Mouse (Mus musculus) hindbrain, embryonic 15.5 days (tissue): ENCODE measurements at regions not wholly inside any gene's neighbourhood (a gene's known extent, or its start where the extent isn't known, plus 50 kb on each side); places are given as distances from the start of the nearest gene placed in this dataset.
"Not testable (repeated sequence)": the region's sequence is repeated elsewhere in the genome, so short reads cannot be mapped to it uniquely, and the experiment has no call there.

Experiments
- ATAC-seq: fragments of 200-750 bp; cut with Nextera tagmentation; 2 replicates; pipeline ENCODE4 v1.8.0; 2017; ENCODE audit warnings: low read depth, moderate number of reproducible peaks, moderate TSS enrichment; ENCODE audit not compliant: low FRiP score
- H3K27ac ChIP-seq: fragments of 300-500 bp; sonication (generic); replicated peaks from 2 replicates; pipeline ENCODE4 v1.5.1; 2015; ENCODE audit warnings: mild to moderate bottlenecking, inconsistent platforms
- H3K27me3 ChIP-seq: fragments of 300-500 bp; sonication (generic); 2 replicates; pipeline ENCODE4 v1.6.1; 2015; ENCODE audit warnings: control low read depth, inconsistent platforms
- H3K36me3 ChIP-seq: fragments of 300-500 bp; sonication (generic); 2 replicates; pipeline ENCODE4 v1.6.1; 2015; ENCODE audit warnings: control low read depth, inconsistent platforms
- H3K4me1 ChIP-seq: fragments of 300-500 bp; sonication (generic); replicated peaks from 2 replicates; pipeline ENCODE4 v1.6.1; 2015; ENCODE audit warnings: control low read depth, inconsistent platforms
- H3K4me2 ChIP-seq: fragments of 300-500 bp; sonication (generic); 2 replicates; pipeline ENCODE4 v1.6.1; 2015; ENCODE audit warnings: moderate library complexity, mild to moderate bottlenecking, inconsistent platforms
- H3K4me3 ChIP-seq: fragments of 300-500 bp; sonication (generic); 2 replicates; pipeline ENCODE4 v1.5.1; 2015; ENCODE audit warnings: mild to moderate bottlenecking, inconsistent platforms
- H3K9ac ChIP-seq: fragments of 300-500 bp; sonication (generic); 2 replicates; pipeline ENCODE4 v1.6.1; 2015; ENCODE audit warnings: inconsistent platforms
- H3K9me3 ChIP-seq: fragments of 300-500 bp; sonication (generic); 2 replicates; pipeline ENCODE4 v1.6.1; 2016; ENCODE audit warnings: control low read depth, inconsistent platforms
- WGBS: fragments of 180-500 bp; shearing (Covaris S2); methylation state at CpG from one replicate; pipeline ENCODE4 v1.1.7; 2015; 5-methylcytosine and 5-hydroxymethylcytosine counted together

DNA sequence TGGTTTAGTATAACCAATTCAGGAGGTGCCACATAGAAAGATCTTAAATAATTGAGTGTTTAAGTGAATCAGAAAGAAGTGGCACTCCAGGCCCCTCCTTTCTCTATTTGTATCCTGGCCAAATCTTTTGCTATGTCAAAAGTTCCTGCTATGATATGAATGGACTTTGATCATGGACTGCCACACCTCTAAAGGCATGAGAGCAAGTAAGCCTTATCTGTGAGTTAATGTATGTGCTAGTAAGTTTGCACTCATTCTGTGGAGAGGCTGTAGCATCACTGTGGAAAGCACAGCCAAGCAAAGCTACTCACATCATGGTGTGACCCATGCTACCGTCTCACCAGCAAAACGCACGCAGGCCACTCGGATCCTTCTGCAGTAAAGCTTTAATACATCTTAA lies 140.2 kb downstream of the Jrkl start:
- H3K4me1 ChIP-seq = no peaks in the 10 kb centered on the region
- no peaks in the 10 kb centered on the region for H3K27me3 ChIP-seq
- H3K9me3 ChIP-seq = no peaks in the 10 kb centered on the region
- no peak overlapping the region for H3K4me2 ChIP-seq
- ATAC-seq = no peak
- no peak overlapping the region for H3K9ac ChIP-seq
- no peak overlapping the region for H3K27ac ChIP-seq
- WGBS = 97% methylated on average over 4 of the region's 4 CpGs
- no peaks in the 10 kb centered on the region for H3K36me3 ChIP-seq
- no peak overlapping the region for H3K4me3 ChIP-seq

DNA sequence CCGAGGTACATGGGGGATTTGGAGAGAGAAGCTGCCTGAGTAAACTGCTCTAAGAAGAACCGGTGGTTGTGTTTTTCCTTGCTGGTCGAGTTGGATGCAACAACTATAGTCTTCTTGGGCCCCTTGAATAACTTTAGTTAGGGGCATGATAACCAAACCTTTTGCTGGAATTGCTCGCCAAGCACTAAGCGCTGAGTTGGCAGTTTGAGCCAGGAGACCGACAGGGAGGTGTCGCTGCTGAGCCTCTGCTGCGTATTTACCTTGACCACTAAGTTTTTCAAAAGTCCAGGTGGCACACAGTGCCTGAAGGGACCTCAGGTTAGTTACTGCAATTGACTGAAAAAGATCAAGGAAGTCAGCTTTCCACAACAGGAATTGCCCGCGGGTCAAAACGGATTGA lies 162.0 kb downstream of the Jrkl start:
- Histone ChIP-seq H3K27me3 (no peaks in the 10 kb centered on the region), H3K9me3 (no peaks in the 10 kb centered on the region), H3K4me3 (no peak overlapping the region), H3K4me2 (no peak overlapping the region), H3K4me1 (no peaks in the 10 kb centered on the region), H3K36me3 (no peaks in the 10 kb centered on the region), H3K9ac (no peak overlapping the region), H3K27ac (no peak overlapping the region)
- ATAC-seq = no peak
- WGBS = 88% methylated on average over 11 of the region's 11 CpGs

DNA sequence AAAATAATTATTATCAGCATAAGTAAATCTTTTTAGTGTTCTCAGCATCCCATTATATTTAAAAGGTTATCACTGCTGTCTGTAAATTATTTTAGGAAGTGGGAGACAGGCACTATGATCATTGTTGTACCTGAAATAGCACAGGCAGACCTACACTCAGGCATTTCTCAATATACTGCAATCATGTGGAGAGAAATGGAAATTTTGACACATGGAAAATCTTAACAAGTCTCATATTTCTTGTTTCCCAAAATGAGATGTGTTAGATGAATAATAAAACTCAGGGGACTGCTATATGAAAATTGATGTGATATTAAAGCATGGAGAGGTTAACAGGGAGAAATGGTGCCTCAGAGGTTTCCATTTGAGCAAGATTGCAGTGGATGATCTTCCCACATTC lies 196.6 kb downstream of the Jrkl start:
- no peak for ATAC-seq
- no peaks in the 10 kb centered on the region for H3K36me3 ChIP-seq
- H3K27me3 ChIP-seq = no peaks in the 10 kb centered on the region
- no peaks in the 10 kb centered on the region for H3K9me3 ChIP-seq
- no peaks in the 10 kb centered on the region for H3K4me1 ChIP-seq
- H3K4me3 ChIP-seq = no peak overlapping the region
- no peak overlapping the region for H3K27ac ChIP-seq
- no peak overlapping the region for H3K4me2 ChIP-seq
- no peak overlapping the region for H3K9ac ChIP-seq

DNA sequence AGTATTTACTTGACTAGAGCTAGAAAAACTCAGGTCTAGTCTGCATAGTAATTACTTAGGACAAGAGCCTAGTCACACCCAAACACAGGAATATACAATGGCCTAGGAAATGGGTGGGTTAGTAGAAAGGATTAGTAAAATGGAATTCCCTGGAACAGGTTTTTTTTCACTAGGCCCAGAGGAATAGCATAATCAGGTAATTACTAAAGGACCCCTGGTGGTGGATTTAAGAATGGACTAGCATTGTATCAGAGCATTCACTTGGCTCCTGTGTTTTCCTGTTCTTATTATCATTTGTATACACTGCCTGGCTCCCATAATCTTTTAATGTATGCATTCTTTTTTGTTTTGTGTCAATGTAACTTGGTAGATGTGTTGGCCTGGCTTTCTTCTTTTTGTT lies 226.6 kb downstream of the Jrkl start:
- Histone ChIP-seq H3K27me3 (no peaks in the 10 kb centered on the region), H3K27ac (no peak overlapping the region), H3K4me3 (no peak overlapping the region), H3K36me3 (no peaks in the 10 kb centered on the region), H3K9me3 (no peaks in the 10 kb centered on the region), H3K4me2 (no peak overlapping the region), H3K4me1 (no peaks in the 10 kb centered on the region), H3K9ac (no peak overlapping the region)
- no peak for ATAC-seq

DNA sequence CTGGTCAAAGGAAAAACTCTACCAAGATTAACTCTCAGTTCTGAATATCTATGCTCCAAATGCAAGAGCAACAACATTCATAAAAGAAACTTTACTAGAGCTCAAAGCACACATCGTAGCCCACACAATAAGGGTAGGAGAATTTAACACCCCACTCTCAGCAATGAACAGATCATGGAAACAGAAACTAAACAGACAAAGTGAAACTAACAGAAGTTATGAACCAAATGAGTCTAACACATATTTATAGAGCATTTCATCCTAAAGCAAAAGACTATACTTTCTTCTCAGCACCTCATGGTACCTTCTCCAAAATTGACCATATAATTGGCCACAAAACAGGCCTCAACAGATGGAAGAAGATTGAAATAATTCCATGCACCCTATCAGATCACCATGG lies 262.4 kb downstream of the Jrkl start:
- H3K4me1 ChIP-seq, H3K9ac ChIP-seq, H3K27ac ChIP-seq, H3K4me3 ChIP-seq, H3K27me3 ChIP-seq, H3K4me2 ChIP-seq, ATAC-seq, H3K36me3 ChIP-seq, H3K9me3 ChIP-seq: not testable (repeated sequence)
- WGBS = 100% methylated on average over 1 of the region's 1 CpGs

DNA sequence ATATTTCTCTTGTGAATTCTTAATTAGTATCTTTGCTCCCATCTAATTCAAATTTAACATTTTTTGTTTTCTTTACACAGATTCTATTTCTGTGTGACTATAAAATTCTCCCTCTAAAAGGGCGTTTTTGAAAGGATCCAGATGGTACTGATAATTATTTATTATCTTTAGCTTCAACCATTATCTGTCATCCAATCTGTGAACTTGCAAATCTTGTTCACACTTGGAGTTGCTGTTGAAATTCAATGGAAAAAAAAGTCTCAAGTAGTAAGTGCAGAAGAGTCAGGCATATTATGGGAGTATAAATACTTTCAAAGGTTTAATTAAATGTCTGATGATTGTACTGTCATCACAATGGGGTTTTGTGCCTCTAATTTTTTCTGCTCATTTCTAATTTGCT lies 272.6 kb downstream of the Jrkl start:
- Histone ChIP-seq H3K27ac (no peak overlapping the region), H3K9me3 (no peaks in the 10 kb centered on the region), H3K4me3 (no peak overlapping the region), H3K4me1 (no peaks in the 10 kb centered on the region), H3K9ac (no peak overlapping the region), H3K36me3 (no peaks in the 10 kb centered on the region), H3K4me2 (no peak overlapping the region), H3K27me3 (no peaks in the 10 kb centered on the region)
- 55% methylated on average over 1 of the region's 1 CpGs for WGBS
- ATAC-seq = no peak

DNA sequence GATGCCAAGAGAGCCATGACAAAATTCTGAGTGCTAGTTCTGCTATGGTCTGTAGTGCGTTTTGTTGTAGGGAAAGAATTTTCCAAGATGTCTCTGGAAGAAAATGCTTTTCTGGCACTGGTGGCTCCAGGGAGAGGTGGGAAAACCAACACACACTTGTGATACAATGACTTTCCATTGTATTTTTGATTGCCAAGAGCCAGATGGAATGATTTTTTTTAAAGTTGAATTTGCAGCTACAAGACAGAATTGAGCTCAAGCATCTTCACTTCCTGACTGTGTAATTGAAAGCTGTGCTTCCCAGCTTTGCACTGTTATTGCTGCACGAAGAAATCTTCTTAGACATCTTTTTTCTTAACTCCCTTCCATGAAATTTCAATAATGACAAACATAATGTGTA lies 285.3 kb downstream of the Jrkl start:
- ATAC-seq = no peak
- no peaks in the 10 kb centered on the region for H3K9me3 ChIP-seq
- H3K4me2 ChIP-seq = no peak overlapping the region
- no peaks in the 10 kb centered on the region for H3K4me1 ChIP-seq
- H3K27ac ChIP-seq = no peak overlapping the region
- no peak overlapping the region for H3K9ac ChIP-seq
- 73% methylated on average over 2 of the region's 2 CpGs for WGBS
- no peaks in the 10 kb centered on the region for H3K27me3 ChIP-seq
- no peaks in the 10 kb centered on the region for H3K36me3 ChIP-seq
- no peak overlapping the region for H3K4me3 ChIP-seq

DNA sequence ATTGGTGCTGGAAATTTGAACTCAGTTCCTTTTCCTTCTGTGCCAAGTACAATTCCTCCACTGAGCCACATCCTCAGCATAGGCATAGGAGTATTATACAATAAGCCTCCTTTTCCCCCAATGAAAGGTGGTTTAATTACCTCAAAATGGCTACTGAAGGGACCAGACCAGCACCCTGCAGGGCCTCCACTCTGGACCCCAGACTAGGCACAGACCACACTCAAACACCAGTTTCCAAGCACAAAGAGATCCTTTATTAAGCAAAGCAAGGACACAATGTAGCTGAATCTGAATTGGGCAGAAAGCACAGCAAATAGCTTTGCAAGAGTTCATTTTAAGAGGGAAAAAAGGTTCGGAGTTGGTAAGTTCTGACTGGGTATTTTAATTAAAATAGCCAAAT lies 299.5 kb downstream of the Jrkl start:
- no peaks in the 10 kb centered on the region for H3K27me3 ChIP-seq
- no peak overlapping the region for H3K9ac ChIP-seq
- H3K4me2 ChIP-seq = no peak overlapping the region
- WGBS = 30% methylated on average over 1 of the region's 1 CpGs
- no peaks in the 10 kb centered on the region for H3K9me3 ChIP-seq
- H3K27ac ChIP-seq = no peak overlapping the region
- H3K36me3 ChIP-seq = no peaks in the 10 kb centered on the region
- no peaks in the 10 kb centered on the region for H3K4me1 ChIP-seq
- no peak for ATAC-seq
- no peak overlapping the region for H3K4me3 ChIP-seq

DNA sequence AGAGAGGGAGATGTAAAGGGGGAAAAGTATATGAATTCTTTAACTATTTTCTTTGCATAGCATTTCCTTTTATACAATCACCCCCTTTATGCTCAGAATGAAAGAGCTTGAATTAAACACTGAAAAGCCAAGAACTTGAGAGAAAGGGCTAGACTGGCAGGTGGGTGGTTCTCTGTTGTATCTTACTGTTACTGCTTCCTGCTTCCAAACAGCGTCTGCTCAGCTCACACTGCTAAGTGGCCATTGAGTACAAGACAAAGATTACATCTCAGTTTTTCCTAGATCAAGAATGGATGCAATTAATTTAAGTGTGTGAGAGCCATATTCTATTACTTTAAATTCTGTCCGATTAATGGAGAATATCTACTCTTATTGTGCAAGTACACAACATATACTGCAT lies 300.2 kb downstream of the Jrkl start:
- Histone ChIP-seq H3K4me2 (no peak overlapping the region), H3K9ac (no peak overlapping the region), H3K27me3 (no peaks in the 10 kb centered on the region), H3K36me3 (no peaks in the 10 kb centered on the region), H3K27ac (no peak overlapping the region), H3K9me3 (no peaks in the 10 kb centered on the region), H3K4me1 (no peaks in the 10 kb centered on the region), H3K4me3 (no peak overlapping the region)
- 71% methylated on average over 2 of the region's 2 CpGs for WGBS
- no peak for ATAC-seq

DNA sequence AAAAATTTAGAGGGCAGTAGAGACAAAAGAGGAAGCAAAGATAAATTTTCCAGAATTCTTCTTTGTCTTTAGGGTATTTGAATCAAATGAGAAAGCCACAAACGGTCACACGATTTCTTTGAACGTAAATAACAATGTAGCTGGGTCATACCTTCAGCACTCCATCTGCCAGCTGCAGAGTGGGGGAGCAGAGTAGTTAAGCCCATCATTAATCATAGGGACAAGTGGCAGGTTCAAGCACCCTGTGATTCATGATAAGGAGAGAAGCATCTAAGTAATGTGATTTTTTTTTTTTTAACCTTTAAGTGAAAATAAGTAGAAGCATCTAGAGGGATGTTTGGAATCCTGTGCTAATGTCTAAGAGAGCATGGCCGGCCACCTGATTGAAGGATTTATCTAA lies 300.6 kb downstream of the Jrkl start:
- WGBS = 74% methylated on average over 4 of the region's 4 CpGs

DNA sequence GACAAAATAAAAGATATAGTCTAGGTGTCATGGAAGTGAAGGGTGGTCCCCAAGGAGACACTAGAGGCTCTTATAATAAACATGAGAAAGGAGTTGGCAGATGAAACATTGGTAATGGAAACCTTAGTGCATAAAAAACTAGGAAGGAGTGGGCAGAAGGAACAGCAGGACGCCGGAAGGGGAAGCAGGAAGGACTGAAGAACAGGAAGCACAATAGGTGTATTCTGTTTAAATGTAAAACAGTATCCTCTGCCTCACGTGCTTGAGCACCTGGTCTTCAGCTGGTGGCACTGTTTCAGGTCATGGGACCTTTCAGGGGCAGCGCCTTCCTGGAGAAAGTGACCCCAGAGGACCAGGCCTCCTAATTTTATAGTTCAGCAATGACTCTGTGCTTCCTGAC lies 310.6 kb downstream of the Jrkl start:
- H3K36me3 ChIP-seq = no peaks in the 10 kb centered on the region
- no peaks in the 10 kb centered on the region for H3K4me1 ChIP-seq
- H3K27ac ChIP-seq = no peak overlapping the region
- H3K9me3 ChIP-seq = no peaks in the 10 kb centered on the region
- H3K4me3 ChIP-seq = no peak overlapping the region
- H3K4me2 ChIP-seq = no peak overlapping the region
- 81% methylated on average over 4 of the region's 4 CpGs for WGBS
- no peak overlapping the region for H3K9ac ChIP-seq
- H3K27me3 ChIP-seq = no peaks in the 10 kb centered on the region
- ATAC-seq = no peak

More for the DNA sequence above, 300.6 kb downstream of the Jrkl start:
- Histone ChIP-seq H3K27me3 (no peaks in the 10 kb centered on the region), H3K36me3 (no peaks in the 10 kb centered on the region), H3K4me2 (no peak overlapping the region), H3K4me1 (no peaks in the 10 kb centered on the region), H3K9me3 (no peaks in the 10 kb centered on the region), H3K9ac (no peak overlapping the region), H3K4me3 (no peak overlapping the region), H3K27ac (no peak overlapping the region)
- no peak for ATAC-seq

DNA sequence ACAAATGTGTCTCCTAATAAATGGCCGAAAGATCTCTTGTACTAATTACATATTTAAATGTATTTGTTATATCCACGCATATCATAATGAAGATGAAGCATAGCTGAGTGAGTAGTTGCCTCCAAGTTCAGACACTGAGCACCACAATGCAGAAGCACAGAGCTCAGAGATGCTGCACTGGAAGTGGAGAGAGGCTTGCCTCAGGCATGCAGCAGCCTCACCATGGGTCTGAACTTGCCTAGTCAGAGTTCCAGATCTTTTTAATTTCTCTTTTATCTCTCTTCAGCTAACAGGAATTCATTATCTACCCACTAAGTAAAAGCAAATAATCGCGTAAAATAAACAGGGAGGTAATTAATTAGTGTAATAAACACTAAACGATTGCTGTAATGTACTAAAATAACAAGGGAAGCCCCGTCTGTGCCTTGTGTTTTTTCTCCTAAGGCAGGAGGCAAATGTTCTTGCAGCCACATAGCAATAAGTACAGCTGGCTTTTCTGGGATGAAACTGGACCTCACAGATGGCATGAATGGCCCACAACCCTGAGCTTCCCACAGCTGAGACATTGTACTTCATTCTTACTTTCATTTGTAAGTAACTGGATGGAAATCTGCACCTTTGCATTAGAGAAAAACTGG lies 320.0 kb downstream of the Jrkl start:
- no peak overlapping the region for H3K4me2 ChIP-seq
- H3K4me1 ChIP-seq = no peaks in the 10 kb centered on the region
- no peak overlapping the region for H3K4me3 ChIP-seq
- H3K27me3 ChIP-seq = no peaks in the 10 kb centered on the region
- H3K36me3 ChIP-seq = no peaks in the 10 kb centered on the region
- H3K9me3 ChIP-seq = no peaks in the 10 kb centered on the region
- 68% methylated on average over 6 of the region's 6 CpGs for WGBS
- ATAC-seq = 0 out of 2 replicates have a peak, but pooled peaks have one; percentile 54
- no peak overlapping the region for H3K27ac ChIP-seq
- H3K9ac ChIP-seq = no peak overlapping the region

DNA sequence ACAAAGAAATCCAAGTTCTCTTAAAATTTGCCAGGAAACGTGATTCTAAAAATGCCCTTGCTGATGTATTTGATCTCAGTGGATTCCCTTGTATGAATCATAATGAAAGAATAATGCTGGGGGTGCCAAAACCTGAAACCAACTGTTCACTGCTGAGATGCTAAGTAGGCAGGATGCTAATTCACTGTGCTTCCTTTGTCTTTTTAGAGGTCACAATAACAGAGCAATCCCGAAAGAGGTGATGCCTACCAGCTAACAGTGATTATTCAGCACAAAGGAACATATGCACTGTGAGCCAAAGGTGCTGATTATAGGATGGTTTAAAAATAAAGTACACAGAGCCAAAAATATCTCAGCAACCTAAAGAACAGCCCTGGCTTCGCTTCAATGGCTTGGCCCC lies 344.9 kb downstream of the Jrkl start:
- 58% methylated on average over 3 of the region's 3 CpGs for WGBS
- Histone ChIP-seq H3K36me3 (no peaks in the 10 kb centered on the region), H3K27me3 (no peaks in the 10 kb centered on the region), H3K9ac (no peak overlapping the region), H3K4me3 (no peak overlapping the region), H3K4me2 (no peak overlapping the region), H3K9me3 (no peaks in the 10 kb centered on the region), H3K4me1 (no peaks in the 10 kb centered on the region), H3K27ac (no peak overlapping the region)
- no peak for ATAC-seq
